Mouse (Mus musculus) neural tube, embryonic 14.5 days (tissue): Measurements from ENCODE around the gene Cnfn. TPM values are rescaled to one million over a fixed set of nuclear protein-coding genes. Genes with fewer than 3 reads are reported as not detected.

Experiments
- ATAC-seq: fragments of 200-750 bp; cut with Nextera tagmentation; 2 replicates; pipeline ENCODE4 v1.8.0; 2017; ENCODE audit warnings: low read depth, mild to moderate bottlenecking, moderate TSS enrichment, moderate library complexity
- H3K27ac ChIP-seq: fragments of 300-500 bp; sonication (generic); 2 replicates; pipeline ENCODE4 v1.5.1; 2014; ENCODE audit warnings: low read depth, mild to moderate bottlenecking, control low read depth, low read length, moderate library complexity, mixed read lengths
- H3K27me3 ChIP-seq: fragments of 300-500 bp; sonication (generic); 2 replicates; pipeline ENCODE4 v1.6.1; 2014; ENCODE audit warnings: low read length; ENCODE audit not compliant: control insufficient read depth, insufficient read depth
- H3K36me3 ChIP-seq: fragments of 300-500 bp; sonication (generic); 2 replicates; pipeline ENCODE4 v1.6.1; 2014; ENCODE audit warnings: low read length, mixed read lengths; ENCODE audit not compliant: control insufficient read depth, insufficient read depth
- H3K4me1 ChIP-seq: fragments of 300-500 bp; sonication (generic); 2 replicates; pipeline ENCODE4 v1.6.1; 2014; ENCODE audit warnings: low read length; ENCODE audit not compliant: control insufficient read depth, insufficient read depth
- H3K4me2 ChIP-seq: fragments of 300-500 bp; sonication (generic); 2 replicates; pipeline ENCODE4 v1.6.1; 2014; ENCODE audit warnings: mild to moderate bottlenecking, low read depth, low read length, control low read depth
- H3K4me3 ChIP-seq: fragments of 300-500 bp; sonication (generic); 2 replicates; pipeline ENCODE4 v1.5.1; 2014; ENCODE audit warnings: low read depth, low read length, control low read depth, mixed read lengths
- H3K9ac ChIP-seq: fragments of 300-500 bp; sonication (generic); replicated peaks from 2 replicates; pipeline ENCODE4 v1.6.1; 2014; ENCODE audit warnings: low read depth, mild to moderate bottlenecking, control low read depth, low read length, mixed read lengths
- H3K9me3 ChIP-seq: fragments of 300-500 bp; sonication (generic); 2 replicates; pipeline ENCODE4 v1.6.1; 2016; ENCODE audit warnings: low read length; ENCODE audit not compliant: control insufficient read depth
- WGBS: fragments of 180-500 bp; shearing (Covaris S2); extraction: QIAGEN DNeasy Blood & Tissue Kit; methylation state at CpG from one replicate; pipeline ENCODE4 v1.1.7; 2014; 5-methylcytosine and 5-hydroxymethylcytosine counted together
- polyA plus RNA-seq: library from polyadenylated mRNA; unstranded; fragments of >200 nt; fragmentation: Nextera tagmentation; extraction: Ambion mirVana; gene quantifications from 2 replicates; pipeline ENCODE4 v1.2.1, GENCODE M21; 2014

Gene Cnfn
- polyA plus RNA-seq, 1 experiment from 2014 or later: not detected

- Histone ChIP-seq H3K4me3 (no peak overlapping the region), H3K36me3 (0 out of 2 replicates have a peak, but pooled peaks cover 4% of the 10 kb centered on the region), H3K27ac (no peak overlapping the region), H3K9me3 (no peaks in the 10 kb centered on the region), H3K9ac (no peak overlapping the region), H3K4me2 (no peak overlapping the region), H3K27me3 (no peaks in the 10 kb centered on the region), H3K4me1 (peaks cover 8% of the 10 kb centered on the region)
- 89% methylated on average over 2 of the region's 2 CpGs for WGBS
- no peak for ATAC-seq
Observed at GRCm38 (mm10) chr7:25323219-25323618, 46.3 kb downstream of the Cnfn start.

GRCm38 (mm10) chr7:25322058-25322484 lies 47.5 kb downstream of the Cnfn start:
- no peaks in the 10 kb centered on the region for H3K27me3 ChIP-seq
- H3K4me1 ChIP-seq: peaks cover 15% of the 10 kb centered on the region
- no peak overlapping the region for H3K4me3 ChIP-seq
- no peaks in the 10 kb centered on the region for H3K36me3 ChIP-seq
- no peaks in the 10 kb centered on the region for H3K9me3 ChIP-seq
- H3K27ac ChIP-seq: peak overlapping the region; percentile 34; the same call in 1 of the 2 replicates
- 11% methylated on average over 6 of the region's 6 CpGs for WGBS
- H3K9ac ChIP-seq: no peak overlapping the region
- ATAC-seq: no peak
- no peak overlapping the region for H3K4me2 ChIP-seq

Other genes starting within 250 kb of the Cnfn start
- gene Pou2f2, start 190.0 kb downstream of the Cnfn start, polyA plus RNA-seq: 27.5 and 33.6 TPM in 2 replicates
- 14.9 and 15.3 TPM in 2 replicates for gene Dedd2, start 149.1 kb downstream of the Cnfn start, polyA plus RNA-seq
- 1.7 and 2.8 TPM in 2 replicates for gene Zfp526, start 148.3 kb downstream of the Cnfn start, polyA plus RNA-seq
- 21.5 and 25.1 TPM in 2 replicates for gene Gsk3a, start 131.9 kb downstream of the Cnfn start, polyA plus RNA-seq
- 4.5 and 4.8 TPM in 2 replicates for gene Erf, start 119.0 kb downstream of the Cnfn start, polyA plus RNA-seq
- 43.3 and 46.6 TPM in 2 replicates for gene Cic, start 102.0 kb downstream of the Cnfn start, polyA plus RNA-seq
- gene Pafah1b3, start 71.7 kb downstream of the Cnfn start, polyA plus RNA-seq: 561 and 590 TPM in 2 replicates
- 2.7 and 4.3 TPM in 2 replicates for gene Prr19, start 68.3 kb downstream of the Cnfn start, polyA plus RNA-seq
- 70.6 and 94.9 TPM in 2 replicates for gene Tmem145, start 63.6 kb downstream of the Cnfn start, polyA plus RNA-seq
- gene Megf8, start 52.6 kb downstream of the Cnfn start, polyA plus RNA-seq: 22.6 and 22.9 TPM in 2 replicates
- gene Lipe, start 29.0 kb upstream of the Cnfn start, polyA plus RNA-seq: 3.5 and 6.5 TPM in 2 replicates
- gene Cxcl17, start 43.2 kb upstream of the Cnfn start, polyA plus RNA-seq: 0.49 and 0.66 TPM in 2 replicates
- gene Ceacam1, start 107.9 kb upstream of the Cnfn start, polyA plus RNA-seq: 1.1 and 1.2 TPM in 2 replicates
- gene Ceacam2, start 170.1 kb upstream of the Cnfn start, polyA plus RNA-seq: 0.24 and 0.36 TPM in 2 replicates
- not detected in 2 replicates for gene Erich4, start 246.2 kb upstream of the Cnfn start, polyA plus RNA-seq
- 44.5 and 48.7 TPM in 2 replicates for gene Dmac2, start 249.7 kb upstream of the Cnfn start, polyA plus RNA-seq